Mouse (Mus musculus) ES-E14 (cell line): ENCODE measurements around the gene Sec24b. TPM values are rescaled to one million over a fixed set of nuclear protein-coding genes. Genes with fewer than 3 reads are reported as not detected.

ENCODE experiments used
- DNase-seq: peaks from one replicate; pipeline ENCODE4 v3.0.0-alpha.2; 2013; ENCODE audit warnings: low read depth, low spot score
- H3K27ac ChIP-seq: 2 replicates; pipeline ENCODE4 v1.5.1; 2012; ENCODE audit warnings: low read depth, mild to moderate bottlenecking, low read length, moderate library complexity, mixed read lengths; ENCODE audit not compliant: poor library complexity, insufficient read depth, severe bottlenecking
- H3K36me3 ChIP-seq: 2 replicates; pipeline ENCODE4 v1.6.1; 2012; ENCODE audit warnings: mild to moderate bottlenecking, low read length, moderate library complexity, mixed read lengths; ENCODE audit not compliant: control insufficient read depth, poor library complexity, insufficient read depth, severe bottlenecking
- H3K4me1 ChIP-seq, 2 experiments: fragments of 150-350 bp in 1 of 2; sonication (generic) in 1 of 2; 2 replicates each; pipeline ENCODE4 v1.6.1; 2012; ENCODE audit warnings: low read length in 2 of 2, mild to moderate bottlenecking in 1 of 2, mixed read lengths in 1 of 2; ENCODE audit not compliant: control insufficient read depth in 2 of 2, insufficient read depth in 2 of 2, poor library complexity in 1 of 2
- H3K4me3 ChIP-seq, 2 experiments: fragments of 150-350 bp in 1 of 2; sonication (generic) in 1 of 2; 2 replicates each; pipeline ENCODE4 v1.5.1; 2012; ENCODE audit warnings: low read length in 2 of 2, low read depth in 1 of 2, mild to moderate bottlenecking in 1 of 2, mixed read lengths in 1 of 2; ENCODE audit not compliant: insufficient read depth in 1 of 2, poor library complexity in 1 of 2, severe bottlenecking in 1 of 2
- H3K9ac ChIP-seq: 2 replicates; pipeline ENCODE4 v1.6.1; 2012; ENCODE audit warnings: low read depth, mild to moderate bottlenecking, low read length, mixed read lengths; ENCODE audit not compliant: poor library complexity, insufficient read depth, severe bottlenecking
- H3K9me3 ChIP-seq: fragments of 150-350 bp; sonication (generic); 2 replicates; pipeline ENCODE4 v1.6.1; 2012; ENCODE audit warnings: low read depth, mild to moderate bottlenecking, low read length; ENCODE audit not compliant: control insufficient read depth, insufficient read depth
- CHD2 ChIP-seq: IDR thresholded peaks from 2 replicates; pipeline ENCODE4 v1.6.1; 2014; ENCODE audit warnings: mild to moderate bottlenecking, low read depth, low read length, inconsistent platforms
- HCFC1 ChIP-seq: IDR thresholded peaks from 2 replicates; pipeline ENCODE4 v1.6.1; 2012; ENCODE audit warnings: low read length, inconsistent platforms, borderline replicate concordance; ENCODE audit not compliant: insufficient read depth
- MAFK ChIP-seq: IDR thresholded peaks from 2 replicates; pipeline ENCODE4 v1.6.1; 2014; ENCODE audit warnings: mild to moderate bottlenecking, low read depth, low read length, inconsistent platforms; ENCODE audit not compliant: insufficient read depth
- ZC3H11A ChIP-seq: IDR thresholded peaks from 2 replicates; pipeline ENCODE4 v1.6.1; 2012; ENCODE audit warnings: low read depth, mild to moderate bottlenecking, inconsistent platforms, low read length, borderline replicate concordance
- ZNF384 ChIP-seq: IDR thresholded peaks from 2 replicates; pipeline ENCODE4 v1.6.1; 2012; ENCODE audit warnings: low read depth, low read length, inconsistent platforms
- in situ Hi-C, 2 experiments: fragments of 600-800 bp; cut with MboI; formaldehyde crosslinking; loops; one replicate each; pipeline ENCODE4 v1.15.1; 2025; ENCODE audit warnings: low sequenced_read_pairs in 2 of 2, inconsistent platforms in 1 of 2; ENCODE audit not compliant: unreplicated experiment in 2 of 2
- total RNA-seq: library from RNA; depleted of rRNA; stranded (reverse); fragments of 300-350 nt; gene quantifications from 2 replicates; pipeline ENCODE4 v1.2.3, GENCODE M21; 2012

Gene Sec24b
- total RNA-seq, 1 experiment = 39.6 TPM

- in situ Hi-C loops = no loop called here
- Histone ChIP-seq H3K4me3 (no peak overlapping the region), H3K36me3 (no peaks in the 10 kb centered on the region), H3K9ac (no peak overlapping the region), H3K9me3 (no peaks in the 10 kb centered on the region), H3K4me1 (peaks cover 0 to 5% of the 10 kb centered on the region in 2 experiments; a peak in 1 of 4 replicates), H3K27ac (no peak overlapping the region)
- no peak for DNase-seq
- TF ChIP-seq ZC3H11A (no peak), HCFC1 (no peak), CHD2 (no peak), MAFK (no peak), ZNF384 (no peak)
These were observed 96.7 kb downstream of the Sec24b start for GRCm38 (mm10) chr3:129964681-129965080.

DNA sequence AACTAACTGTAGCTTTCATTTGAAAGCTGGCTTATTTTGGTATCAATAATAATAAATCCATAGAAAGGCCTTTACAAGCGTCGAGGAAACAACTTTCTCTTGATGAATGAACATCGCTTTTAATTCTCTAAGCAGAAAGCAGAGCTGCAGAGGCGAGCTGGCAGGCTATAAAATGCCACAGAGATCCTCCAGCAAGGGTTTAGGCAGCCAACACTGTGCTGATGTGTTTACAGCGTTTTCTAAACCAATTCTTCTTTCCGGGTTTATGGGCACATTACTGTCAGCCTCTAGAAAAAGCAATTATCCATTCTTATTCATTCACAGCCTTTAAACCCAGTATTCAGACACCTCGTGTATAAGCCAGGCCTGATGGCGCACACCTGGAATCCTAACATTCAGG is 98.8 kb downstream of the Sec24b start:
- in situ Hi-C loops = no loop called here

DNA sequence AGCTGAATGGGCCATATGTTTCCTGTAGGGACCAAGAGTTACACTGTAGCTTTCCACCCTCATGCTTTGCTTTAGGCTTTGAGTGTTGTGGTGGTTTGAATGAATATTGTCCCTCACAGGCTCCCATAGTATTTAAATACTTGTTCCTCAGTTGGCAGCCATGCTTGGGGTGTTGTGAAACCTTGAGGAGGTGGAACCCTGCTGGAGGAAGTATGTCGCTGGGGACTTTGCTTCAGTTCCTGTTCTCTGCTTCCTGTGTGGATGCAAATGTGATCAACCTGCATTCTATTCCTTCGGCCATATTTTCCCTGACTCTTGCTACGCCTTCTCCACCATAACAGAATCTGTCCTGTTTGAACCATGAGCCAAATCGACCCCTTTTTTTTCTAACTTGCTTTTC is 108.1 kb downstream of the Sec24b start:
- TF ChIP-seq CHD2 = no peak
- TF ChIP-seq ZNF384 = no peak
- no peak for TF ChIP-seq HCFC1
- no peak for TF ChIP-seq MAFK
- TF ChIP-seq ZC3H11A = no peak
- Histone ChIP-seq H3K9ac (no peak overlapping the region), H3K4me3 (no peak overlapping the region), H3K4me1 (no peaks in the 10 kb centered on the region), H3K27ac (no peak overlapping the region), H3K36me3 (no peaks in the 10 kb centered on the region), H3K9me3 (no peaks in the 10 kb centered on the region)
- no peak for DNase-seq
- in situ Hi-C loops = no loop called here

More for the DNA sequence above, 98.8 kb downstream of the Sec24b start:
- Histone ChIP-seq H3K36me3 (no peaks in the 10 kb centered on the region), H3K9ac (no peak overlapping the region), H3K9me3 (no peaks in the 10 kb centered on the region), H3K4me1 (no peaks in the 10 kb centered on the region), H3K4me3 (no peak overlapping the region), H3K27ac (no peak overlapping the region)
- DNase-seq = no peak
- TF ChIP-seq ZC3H11A (no peak), CHD2 (no peak), HCFC1 (no peak), ZNF384 (no peak), MAFK (no peak)

DNA sequence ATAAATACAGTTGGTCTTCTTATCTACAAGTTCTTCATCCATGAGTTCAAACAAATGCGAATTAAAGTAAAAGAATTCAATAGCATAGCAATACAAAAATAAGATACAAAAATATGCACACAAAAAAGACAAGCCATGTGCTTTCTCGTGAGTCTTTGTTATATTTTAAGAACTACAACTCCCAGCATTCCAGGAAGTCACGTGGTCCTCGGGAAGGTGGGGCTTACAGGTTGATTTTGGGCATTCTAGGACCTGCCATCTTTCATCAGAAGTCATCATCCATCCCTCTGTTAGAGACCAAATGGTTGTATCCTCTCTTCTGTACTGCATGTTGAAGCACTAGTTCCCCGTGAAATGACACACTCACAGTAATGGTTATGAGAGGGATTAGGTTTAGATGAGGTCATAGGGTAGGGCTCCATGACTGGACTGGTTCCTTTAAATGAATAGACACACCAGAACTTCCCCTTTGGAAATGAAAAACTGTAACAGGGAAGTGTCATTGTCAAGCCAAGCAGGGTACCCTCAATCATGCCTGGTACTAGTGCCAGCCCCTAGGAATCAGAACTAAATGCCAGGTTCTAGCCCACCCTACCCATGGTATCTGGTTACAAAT is 112.1 kb downstream of the Sec24b start:
- no peak overlapping the region for H3K9ac ChIP-seq
- in situ Hi-C loops = no loop called here
- H3K36me3 ChIP-seq = no peaks in the 10 kb centered on the region
- H3K9me3 ChIP-seq = no peaks in the 10 kb centered on the region
- H3K4me3 ChIP-seq = no peak overlapping the region
- TF ChIP-seq HCFC1 = peak; percentile 84
- TF ChIP-seq CHD2 = no peak
- no peak for DNase-seq
- no peak overlapping the region for H3K27ac ChIP-seq
- H3K4me1 ChIP-seq = no peaks in the 10 kb centered on the region

DNA sequence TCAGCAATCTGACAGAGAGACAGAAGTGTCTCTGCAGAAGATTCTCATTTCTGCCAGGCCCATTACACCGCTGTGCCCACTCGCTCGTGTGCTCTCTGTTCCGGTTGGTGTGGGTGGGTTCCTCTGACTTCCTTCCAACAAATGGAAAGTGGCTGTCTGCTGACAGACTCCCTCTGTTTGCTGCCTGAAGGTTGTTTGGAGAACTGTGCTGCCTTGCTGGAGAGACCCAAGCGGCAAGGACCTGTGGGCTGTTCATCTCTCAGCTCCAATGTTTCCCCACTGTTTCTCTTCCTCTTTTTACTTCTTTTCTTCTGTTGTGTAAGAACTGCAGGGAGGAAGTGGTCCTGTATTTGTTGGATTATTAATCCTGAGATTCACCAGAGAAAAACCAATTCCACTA is 113.0 kb downstream of the Sec24b start:
- Histone ChIP-seq H3K27ac (no peak overlapping the region), H3K4me1 (no peaks in the 10 kb centered on the region), H3K4me3 (no peak overlapping the region), H3K9ac (no peak overlapping the region), H3K9me3 (no peaks in the 10 kb centered on the region), H3K36me3 (no peaks in the 10 kb centered on the region)
- in situ Hi-C loops = no loop called here
- no peak for DNase-seq
- no peak for TF ChIP-seq MAFK
- no peak for TF ChIP-seq HCFC1
- TF ChIP-seq ZC3H11A = no peak
- no peak for TF ChIP-seq ZNF384
- TF ChIP-seq CHD2 = no peak
